Mouse (Mus musculus) spleen, postnatal 4 days (tissue): ENCODE measurements around the gene Alkbh1.

Experiments used
- DNase-seq, 2 experiments: peaks; one replicate each; pipeline ENCODE4 v3.0.0; 2022; ENCODE audit warnings: low spot score in 2 of 2

Alkbh1 gene

GRCm38 (mm10) chr12:87381380-87381682 lies 62.5 kb downstream of the Alkbh1 start:
- no peak for DNase-seq

GRCm38 (mm10) chr12:87380586-87381379 lies 63.0 kb downstream of the Alkbh1 start:
- DNase-seq = no peak

DNA sequence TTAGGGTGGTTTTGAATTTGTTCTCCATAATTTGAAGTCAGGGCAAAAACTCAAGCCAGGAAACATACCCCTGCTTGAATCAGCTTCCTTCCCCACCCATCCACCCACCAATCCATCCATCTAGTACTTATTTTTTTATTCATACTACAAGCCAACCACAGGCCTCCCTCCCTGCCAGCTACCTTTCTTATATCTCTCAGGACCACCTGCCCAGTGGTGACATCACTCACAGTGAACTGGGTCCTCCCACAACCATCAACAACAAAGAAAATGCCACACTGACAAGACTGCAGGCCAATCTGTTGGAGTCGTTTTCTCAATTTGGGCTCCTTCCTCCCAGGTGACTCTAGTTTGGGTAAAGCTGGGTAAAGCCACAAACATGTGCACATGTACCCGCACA lies 64.3 kb downstream of the Alkbh1 start:
- no peak for DNase-seq
